In the genomic region with DNA sequence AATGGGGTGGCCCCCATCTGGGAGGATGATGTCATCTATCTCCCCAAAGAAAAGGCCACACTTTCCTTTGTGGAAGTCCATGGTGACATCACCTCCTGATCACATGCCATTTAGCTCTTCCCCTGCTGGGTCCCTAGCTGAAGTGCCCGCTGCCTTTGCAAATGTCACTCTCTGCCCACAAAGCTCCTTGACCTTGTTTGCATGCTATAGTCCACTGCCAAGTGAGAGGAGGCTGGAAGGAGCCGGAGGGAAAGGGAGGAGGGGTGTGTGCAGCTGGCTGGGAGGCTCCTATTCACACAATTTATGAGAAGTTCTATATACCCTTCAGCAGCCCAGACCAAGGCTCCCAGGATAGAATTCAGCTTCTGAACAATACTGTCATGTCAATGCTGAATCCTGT, we compare ENCODE assay signal across 9 mouse cellular contexts.
DNase-seq lines count a peak whose midpoint lies in the region; ATAC-seq and TF ChIP-seq lines count a peak whose summit lies in the region.
"Had no signal": no experiment of that assay in that cellular context is flagged by ENCODE, and none has a peak within 500 bp of the region (broad histone marks: within the 10 kb centered on the region; RNA-seq: fewer than 3 reads in every experiment).

No protein-coding gene starts in this region.

- no peak for TF ChIP-seq POLR2A in thymus, adult 2 months (IDR thresholded peaks at IDR 0.05; ENCODE audit: control insufficient read depth, extremely low read depth, insufficient read depth, low read length, poor library complexity)

- no peak overlapping the region for H3K9ac ChIP-seq in liver, embryonic 11.5 days (ENCODE audit: low read depth, low read length)
- H3K9ac ChIP-seq in liver, embryonic 12.5 days, result no peak overlapping the region
- no peak overlapping the region for H3K9ac ChIP-seq in heart, embryonic 11.5 days (ENCODE audit: low read depth, low read length)
- H3K9ac ChIP-seq in liver, embryonic 16.5 days (ENCODE audit: low read depth, low read length), result no peak overlapping the region
- H3K9ac ChIP-seq in neural tube, embryonic 15.5 days (replicated peaks), result no peak overlapping the region
- H3K9ac ChIP-seq: liver, embryonic 13.5 days had no signal

- peak; percentile 33; the same call in 1 of the 2 replicates for ATAC-seq in liver, embryonic 11.5 days (replicated peaks; ENCODE audit: low FRiP score)
- ATAC-seq in liver, embryonic 12.5 days, result no peak
- peak; percentile 72 for ATAC-seq in common myeloid progenitor, adult 5-6 weeks (replicated peaks; ENCODE audit: low read depth, poor library complexity, severe bottlenecking)
- no peak; the same call in 1 of the 2 replicates for ATAC-seq in heart, embryonic 11.5 days (replicated peaks; ENCODE audit: insufficient number of reproducible peaks, low FRiP score, low TSS enrichment)
- ATAC-seq in liver, embryonic 16.5 days (ENCODE audit: low read depth), result 0 out of 2 replicates have a peak, but pooled peaks have one; percentile 7
- peak; percentile 88 for ATAC-seq in neural tube, embryonic 15.5 days (ENCODE audit: low FRiP score)

- no peak overlapping the region for H3K27ac ChIP-seq in liver, embryonic 11.5 days (ENCODE audit: low read depth, low read length)
- no peak overlapping the region for H3K27ac ChIP-seq in liver, embryonic 12.5 days
- peak overlapping the region; percentile 54; the same call in 1 of the 2 replicates for H3K27ac ChIP-seq in heart, embryonic 11.5 days (ENCODE audit: low read depth, low read length)
- no peak overlapping the region for H3K27ac ChIP-seq in liver, embryonic 16.5 days (ENCODE audit: low read length)
- H3K27ac ChIP-seq in neural tube, embryonic 15.5 days (replicated peaks), result peak overlapping the region; percentile 58; the same call in 1 of the 2 replicates
- no peak overlapping the region for H3K27ac ChIP-seq in thymus, adult 2 months (ENCODE audit: control insufficient read depth, insufficient read depth, low read length)
- H3K27ac ChIP-seq: liver, embryonic 13.5 days had no signal

- no peaks in the 10 kb centered on the region for H3K36me3 ChIP-seq in liver, embryonic 11.5 days (ENCODE audit: control insufficient read depth, insufficient read depth, low read length)
- H3K36me3 ChIP-seq in liver, embryonic 12.5 days, result no peaks in the 10 kb centered on the region
- no peaks in the 10 kb centered on the region for H3K36me3 ChIP-seq in heart, embryonic 11.5 days (ENCODE audit: control insufficient read depth, insufficient read depth, low read length)
- no peaks in the 10 kb centered on the region for H3K36me3 ChIP-seq in liver, embryonic 16.5 days (ENCODE audit: control insufficient read depth, insufficient read depth)
- no peaks in the 10 kb centered on the region for H3K36me3 ChIP-seq in neural tube, embryonic 15.5 days
- no peaks in the 10 kb centered on the region for H3K36me3 ChIP-seq in thymus, adult 2 months (ENCODE audit: control insufficient read depth, insufficient read depth, low read length)
- H3K36me3 ChIP-seq: liver, embryonic 13.5 days had no signal

- no peaks in the 10 kb centered on the region for H3K27me3 ChIP-seq in liver, embryonic 11.5 days (replicated peaks; ENCODE audit: control insufficient read depth, insufficient read depth, low read length)
- no peaks in the 10 kb centered on the region for H3K27me3 ChIP-seq in liver, embryonic 12.5 days (replicated peaks)
- no peaks in the 10 kb centered on the region for H3K27me3 ChIP-seq in heart, embryonic 11.5 days (ENCODE audit: control insufficient read depth, insufficient read depth, low read length)
- no peaks in the 10 kb centered on the region for H3K27me3 ChIP-seq in liver, embryonic 16.5 days (ENCODE audit: control insufficient read depth, insufficient read depth, low read depth, low read length)
- no peaks in the 10 kb centered on the region for H3K27me3 ChIP-seq in neural tube, embryonic 15.5 days (replicated peaks)
- H3K27me3 ChIP-seq in thymus, adult 2 months (ENCODE audit: control insufficient read depth, insufficient read depth, low read length), result no peaks in the 10 kb centered on the region
- H3K27me3 ChIP-seq: liver, embryonic 13.5 days had no signal

- H3K4me3 ChIP-seq in liver, embryonic 11.5 days (ENCODE audit: low read depth, low read length), result no peak overlapping the region
- H3K4me3 ChIP-seq in liver, embryonic 12.5 days, result no peak overlapping the region
- no peak overlapping the region for H3K4me3 ChIP-seq in heart, embryonic 11.5 days (ENCODE audit: low read depth, low read length)
- no peak overlapping the region for H3K4me3 ChIP-seq in liver, embryonic 16.5 days (ENCODE audit: low read depth, low read length)
- H3K4me3 ChIP-seq in neural tube, embryonic 15.5 days (replicated peaks), result no peak overlapping the region
- no peak overlapping the region for H3K4me3 ChIP-seq in thymus, adult 2 months (ENCODE audit: control insufficient read depth, insufficient read depth, low read length)
- H3K4me3 ChIP-seq: liver, embryonic 13.5 days had no signal

- no peak overlapping the region for H3K4me2 ChIP-seq in liver, embryonic 11.5 days
- no peak overlapping the region for H3K4me2 ChIP-seq in liver, embryonic 12.5 days
- H3K4me2 ChIP-seq in heart, embryonic 11.5 days, result no peak overlapping the region
- H3K4me2 ChIP-seq in liver, embryonic 16.5 days (ENCODE audit: low read depth, low read length), result no peak overlapping the region
- no peak overlapping the region for H3K4me2 ChIP-seq in neural tube, embryonic 15.5 days
- H3K4me2 ChIP-seq: liver, embryonic 13.5 days had no signal

- no peak for DNase-seq in liver, embryonic 11.5 days (ENCODE audit: low spot score)
- no peak for DNase-seq in right cerebral cortex, postnatal 14 days
- no peak for DNase-seq in thymus, adult 2 months
- DNase-seq: liver, embryonic 13.5 days had no signal

- 27% methylated on average over 2 of the region's 2 CpGs for WGBS in liver, embryonic 11.5 days
- 39% methylated on average over 2 of the region's 2 CpGs for WGBS in liver, embryonic 12.5 days (ENCODE audit: insufficient replicate concordance)
- WGBS in heart, embryonic 11.5 days (ENCODE audit: insufficient replicate concordance), result 17% methylated on average over 2 of the region's 2 CpGs
- 38% methylated on average over 2 of the region's 2 CpGs for WGBS in liver, embryonic 16.5 days (ENCODE audit: insufficient replicate concordance)
- 8% methylated on average over 2 of the region's 2 CpGs for WGBS in neural tube, embryonic 15.5 days
- WGBS in thymus, adult 2 months, result 79% methylated on average over 2 of the region's 2 CpGs

- H3K9me3 ChIP-seq in liver, embryonic 11.5 days (ENCODE audit: control insufficient read depth, low read length), result no peaks in the 10 kb centered on the region
- no peaks in the 10 kb centered on the region for H3K9me3 ChIP-seq in liver, embryonic 12.5 days (replicated peaks)
- no peaks in the 10 kb centered on the region for H3K9me3 ChIP-seq in heart, embryonic 11.5 days (replicated peaks; ENCODE audit: control insufficient read depth, low read length)
- no peaks in the 10 kb centered on the region for H3K9me3 ChIP-seq in liver, embryonic 16.5 days (replicated peaks; ENCODE audit: control insufficient read depth, low read length)
- H3K9me3 ChIP-seq in neural tube, embryonic 15.5 days (replicated peaks), result no peaks in the 10 kb centered on the region
- H3K9me3 ChIP-seq: liver, embryonic 13.5 days had no signal

- no peak for TF ChIP-seq CTCF in thymus, adult 2 months (IDR thresholded peaks at IDR 0.05; ENCODE audit: borderline replicate concordance, control insufficient read depth, extremely low read depth, insufficient read depth, low read length, poor library complexity)

- peaks cover 3% of the 10 kb centered on the region; the same call in 1 of the 2 replicates for H3K4me1 ChIP-seq in liver, embryonic 11.5 days (replicated peaks; ENCODE audit: control insufficient read depth, insufficient read depth, low read length)
- peaks cover 16% of the 10 kb centered on the region for H3K4me1 ChIP-seq in liver, embryonic 12.5 days
- H3K4me1 ChIP-seq in heart, embryonic 11.5 days (ENCODE audit: control insufficient read depth, insufficient read depth, low read length), result peaks cover 9% of the 10 kb centered on the region
- H3K4me1 ChIP-seq in liver, embryonic 16.5 days (ENCODE audit: control insufficient read depth, low read depth, low read length), result no peaks in the 10 kb centered on the region; the same call in none of the 2 replicates
- H3K4me1 ChIP-seq in neural tube, embryonic 15.5 days, result peaks cover 21% of the 10 kb centered on the region
- H3K4me1 ChIP-seq in thymus, adult 2 months (replicated peaks; ENCODE audit: control insufficient read depth, insufficient read depth, low read length), result no peaks in the 10 kb centered on the region

Comparison
In these comparisons a context has a peak if more than half of its experiments do, and no peak if none do; other contexts are left out.
1. ATAC-seq: peak in liver, embryonic 11.5 days (single experiment), common myeloid progenitor, adult 5-6 weeks (single experiment), liver, embryonic 16.5 days (single experiment) and neural tube, embryonic 15.5 days (single experiment); none in liver, embryonic 12.5 days (single experiment) and heart, embryonic 11.5 days (single experiment).
2. H3K27ac ChIP-seq: peak in heart, embryonic 11.5 days (single experiment) and neural tube, embryonic 15.5 days (single experiment); none in liver, embryonic 11.5 days (single experiment), liver, embryonic 12.5 days (single experiment), liver, embryonic 16.5 days (single experiment) and thymus, adult 2 months (single experiment).